Mouse (Mus musculus) liver, embryonic 13.5 days (tissue): ENCODE data around the gene Tmem196. TPM values are rescaled to one million over a fixed set of nuclear protein-coding genes. Genes with fewer than 3 reads are reported as not detected.
"Not testable (repeated sequence)": the region's sequence is repeated elsewhere in the genome, so short reads cannot be mapped to it uniquely, and the experiment has no call there.

Source experiments
- ATAC-seq: fragments of 200-750 bp; cut with Nextera tagmentation; 2 replicates; pipeline ENCODE4 v1.8.0; 2017; ENCODE audit warnings: low read depth, mild to moderate bottlenecking, moderate number of reproducible peaks, moderate library complexity
- DNase-seq: peaks from one replicate; pipeline ENCODE4 v3.0.0; 2022
- H3K27ac ChIP-seq: fragments of 300-500 bp; sonication (generic); 2 replicates; pipeline ENCODE4 v1.5.1; 2015; ENCODE audit warnings: moderate library complexity, mild to moderate bottlenecking, inconsistent platforms
- H3K27me3 ChIP-seq: fragments of 300-500 bp; sonication (generic); 2 replicates; pipeline ENCODE4 v1.6.1; 2015; ENCODE audit warnings: mild to moderate bottlenecking, inconsistent platforms
- H3K36me3 ChIP-seq: fragments of 300-500 bp; sonication (generic); 2 replicates; pipeline ENCODE4 v1.6.1; 2015; ENCODE audit warnings: mild to moderate bottlenecking, inconsistent platforms
- H3K4me1 ChIP-seq: fragments of 300-500 bp; sonication (generic); replicated peaks from 2 replicates; pipeline ENCODE4 v1.6.1; 2015; ENCODE audit warnings: inconsistent platforms
- H3K4me2 ChIP-seq: fragments of 300-500 bp; sonication (generic); 2 replicates; pipeline ENCODE4 v1.6.1; 2015; ENCODE audit warnings: inconsistent platforms, mild to moderate bottlenecking, moderate library complexity
- H3K4me3 ChIP-seq: fragments of 300-500 bp; sonication (generic); replicated peaks from 2 replicates; pipeline ENCODE4 v1.5.1; 2015; ENCODE audit warnings: mild to moderate bottlenecking, inconsistent platforms
- H3K9ac ChIP-seq: fragments of 300-500 bp; sonication (generic); 2 replicates; pipeline ENCODE4 v1.6.1; 2015; ENCODE audit warnings: mild to moderate bottlenecking, inconsistent platforms
- H3K9me3 ChIP-seq: fragments of 300-500 bp; sonication (generic); replicated peaks from 2 replicates; pipeline ENCODE4 v1.6.1; 2016; ENCODE audit warnings: inconsistent platforms
- WGBS: fragments of 180-500 bp; shearing (Covaris S2); methylation state at CpG from one replicate; pipeline ENCODE4 v1.1.7; 2015; ENCODE audit not compliant: insufficient replicate concordance; 5-methylcytosine and 5-hydroxymethylcytosine counted together
- polyA plus RNA-seq: library from polyadenylated mRNA; unstranded; fragments of >200 nt; fragmentation: Nextera tagmentation; extraction: Ambion mirVana; gene quantifications from 2 replicates; pipeline ENCODE4 v1.2.1, GENCODE M21; 2015

The Tmem196 gene
- 0.05 TPM in 1 of 2 replicates, not detected in the other for polyA plus RNA-seq

DNA sequence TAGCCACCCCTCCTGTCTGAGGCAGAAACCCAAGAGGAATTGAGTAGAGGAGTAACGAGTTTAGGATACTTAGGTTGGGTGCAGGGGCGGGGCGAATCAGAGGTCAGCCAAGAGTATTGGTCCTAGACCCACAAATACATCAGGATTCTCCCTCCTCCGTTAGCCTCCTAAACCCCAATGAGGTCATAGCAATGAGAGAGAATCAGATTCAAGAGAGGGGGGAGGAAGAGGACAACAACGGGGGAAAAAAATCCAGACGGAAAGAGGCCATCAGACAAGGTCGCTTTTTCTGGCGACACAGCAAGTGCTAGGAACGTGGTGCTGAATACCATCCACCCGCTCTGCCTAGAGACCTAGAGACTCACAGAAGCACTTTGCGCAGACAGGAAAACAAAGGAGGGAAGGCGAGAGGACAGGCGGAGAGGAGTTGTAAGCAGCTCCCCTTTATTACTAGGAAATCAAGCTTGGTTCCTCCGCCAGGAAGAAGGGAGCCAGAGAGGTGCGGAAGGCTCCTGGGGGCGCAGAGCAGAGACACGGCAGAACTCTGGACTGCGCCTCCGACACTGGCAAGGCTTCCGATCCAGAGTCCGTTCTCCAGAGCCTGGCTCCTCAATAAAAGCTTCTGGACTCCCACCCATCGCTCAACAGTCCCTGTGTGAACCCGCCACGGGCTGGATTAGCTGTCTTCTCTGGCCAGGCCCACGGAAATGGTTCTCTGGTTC is at the start of gene Tmem196:
Gene Tmem196, plus strand, starts transcription at position 234 of the 722 bp plus-strand sequence.
- ATAC-seq (no peak), DNase-seq (no peak)
- H3K36me3 ChIP-seq, result no peaks in the 10 kb centered on the region
- H3K4me2 ChIP-seq, result peak within 1 kb of the TSS; percentile 34
- no peak within 1 kb of the TSS for H3K4me3 ChIP-seq
- H3K27ac ChIP-seq, result no peak within 1 kb of the TSS
- H3K9me3 ChIP-seq, result no peaks in the 10 kb centered on the region
- 4% methylated on average over 25 of the region's 25 CpGs for WGBS
- no peaks in the 10 kb centered on the region for H3K4me1 ChIP-seq
- H3K9ac ChIP-seq, result no peak within 1 kb of the TSS
- H3K27me3 ChIP-seq, result peaks cover 22% of the 10 kb centered on the region

DNA sequence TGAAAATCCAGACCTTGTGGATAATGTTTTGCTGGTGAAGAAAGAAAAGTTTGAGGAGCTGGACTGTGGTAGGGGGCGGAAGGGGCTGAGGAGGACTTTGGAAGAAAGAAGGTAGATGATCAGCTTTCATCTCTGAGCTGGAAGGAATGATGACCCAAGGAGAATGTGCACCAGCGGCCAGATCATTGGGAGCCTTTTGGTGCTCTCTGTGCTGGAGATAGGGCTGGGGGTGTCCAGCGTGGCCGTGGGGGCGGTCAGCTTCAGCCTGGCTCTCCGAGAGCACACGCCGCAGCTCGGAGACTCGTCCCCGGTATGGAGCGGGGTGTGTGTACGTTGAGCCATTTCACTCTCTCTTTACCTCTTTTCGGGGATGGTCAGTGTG is 680 bp downstream of the Tmem196 start:
- no peak overlapping the region for H3K9ac ChIP-seq
- 8% methylated on average over 14 of the region's 14 CpGs for WGBS
- no peak for DNase-seq

DNA sequence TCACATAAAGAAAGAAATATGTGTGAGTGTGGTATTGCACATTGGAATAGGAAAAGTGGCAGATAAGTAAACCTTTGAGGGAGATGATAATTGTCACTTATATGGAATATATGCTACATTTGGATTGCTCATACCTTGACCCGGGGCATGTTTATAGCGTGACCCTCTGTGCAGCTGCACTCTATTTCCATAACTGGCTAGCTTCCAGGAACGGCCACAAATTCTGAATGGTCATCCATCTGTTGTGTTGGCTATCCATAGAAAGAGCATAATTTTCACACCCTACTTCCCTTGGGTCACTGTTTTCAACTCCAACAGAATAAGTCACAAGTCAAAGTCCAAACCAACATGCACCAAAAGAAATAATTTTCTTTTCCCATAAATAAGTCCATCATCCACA is 11.4 kb downstream of the Tmem196 start:
- ATAC-seq (no peak), DNase-seq (no peak)
- 62% methylated on average over 3 of the region's 3 CpGs for WGBS
- Histone ChIP-seq H3K27me3 (no peaks in the 10 kb centered on the region), H3K36me3 (no peaks in the 10 kb centered on the region), H3K4me1 (no peaks in the 10 kb centered on the region), H3K4me3 (no peak overlapping the region), H3K4me2 (no peak overlapping the region), H3K27ac (no peak overlapping the region), H3K9me3 (no peaks in the 10 kb centered on the region), H3K9ac (no peak overlapping the region)

More for the DNA sequence above, 680 bp downstream of the Tmem196 start:
- Histone ChIP-seq H3K4me3 (no peak overlapping the region), H3K4me2 (peak overlapping the region; percentile 34), H3K27me3 (peaks cover 22% of the 10 kb centered on the region), H3K27ac (no peak overlapping the region), H3K9me3 (no peaks in the 10 kb centered on the region), H3K4me1 (no peaks in the 10 kb centered on the region), H3K36me3 (no peaks in the 10 kb centered on the region)
- ATAC-seq, result no peak

DNA sequence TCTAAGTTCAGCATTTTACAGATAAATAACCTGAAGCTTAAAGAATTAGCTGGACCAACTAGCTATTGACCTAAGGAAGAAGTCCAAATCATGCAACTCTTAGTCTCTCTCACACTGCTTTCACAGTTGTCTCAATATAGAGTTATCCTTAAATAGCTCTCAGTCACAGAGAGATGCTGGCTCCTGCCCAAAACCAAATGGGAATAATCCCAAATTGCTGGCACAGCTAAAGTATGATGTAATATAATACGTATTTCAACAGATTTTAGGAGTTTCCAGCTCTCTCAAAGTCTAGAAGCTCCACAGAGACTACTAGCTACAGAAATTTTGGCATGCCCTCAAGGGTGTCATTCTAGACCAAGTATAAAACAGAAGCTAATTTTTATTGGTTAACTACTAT is 15.1 kb downstream of the Tmem196 start:
- no peaks in the 10 kb centered on the region for H3K36me3 ChIP-seq
- H3K27ac ChIP-seq, result no peak overlapping the region
- no peaks in the 10 kb centered on the region for H3K27me3 ChIP-seq
- H3K4me2 ChIP-seq, result no peak overlapping the region
- H3K9me3 ChIP-seq, result no peaks in the 10 kb centered on the region
- no peaks in the 10 kb centered on the region for H3K4me1 ChIP-seq
- DNase-seq (no peak), ATAC-seq (no peak)
- WGBS, result 44% methylated on average over 1 of the region's 1 CpGs
- no peak overlapping the region for H3K9ac ChIP-seq
- H3K4me3 ChIP-seq, result no peak overlapping the region

DNA sequence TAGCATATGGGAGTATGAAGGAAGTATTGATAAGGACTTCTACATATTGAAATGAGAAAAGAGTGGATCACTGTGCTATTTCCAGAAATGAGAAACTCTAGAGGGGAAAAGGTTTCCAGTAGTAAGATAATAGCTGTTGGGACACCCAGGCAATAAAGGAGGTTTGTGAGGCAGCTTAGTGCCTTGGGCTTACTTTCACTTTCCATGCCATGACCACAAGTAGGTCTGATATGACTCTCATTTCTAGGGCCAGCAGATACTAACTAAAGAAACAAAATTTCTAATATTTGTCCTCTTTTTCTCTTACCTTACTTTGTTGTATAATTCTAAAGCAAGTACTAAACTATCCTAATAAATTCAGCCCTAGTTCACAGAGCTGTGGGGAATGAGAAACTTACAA is 19.8 kb downstream of the Tmem196 start:
- H3K27me3 ChIP-seq, result no peaks in the 10 kb centered on the region
- no peak for DNase-seq
- no peak overlapping the region for H3K9ac ChIP-seq
- no peak overlapping the region for H3K4me2 ChIP-seq
- H3K4me3 ChIP-seq, result no peak overlapping the region
- H3K4me1 ChIP-seq, result no peaks in the 10 kb centered on the region
- H3K9me3 ChIP-seq, result no peaks in the 10 kb centered on the region
- no peaks in the 10 kb centered on the region for H3K36me3 ChIP-seq
- no peak for ATAC-seq
- no peak overlapping the region for H3K27ac ChIP-seq

DNA sequence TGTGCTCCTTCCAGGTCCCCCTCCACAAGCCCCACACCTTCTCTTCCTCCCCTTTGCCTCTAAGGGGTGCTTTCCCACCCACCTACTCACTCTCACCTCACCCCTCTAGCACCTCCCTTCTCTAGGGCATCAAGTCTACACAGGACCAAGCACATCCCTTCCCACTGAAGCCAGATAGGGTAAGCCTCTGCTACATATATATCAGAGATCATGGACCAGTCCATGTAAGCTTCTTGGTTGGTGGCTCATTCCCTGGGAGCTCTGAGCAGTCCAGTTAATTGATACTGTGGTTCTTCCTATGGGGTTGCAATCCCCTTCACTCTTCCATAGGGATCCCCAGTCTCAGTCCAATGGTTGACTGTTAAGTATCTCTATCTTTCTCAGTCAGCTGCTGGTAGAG is 24.4 kb downstream of the Tmem196 start:
- Histone ChIP-seq H3K27me3 (no peaks in the 10 kb centered on the region), H3K4me3 (no peak overlapping the region), H3K36me3 (no peaks in the 10 kb centered on the region), H3K4me1 (no peaks in the 10 kb centered on the region), H3K9ac (no peak overlapping the region), H3K4me2 (no peak overlapping the region), H3K9me3 (no peaks in the 10 kb centered on the region), H3K27ac (no peak overlapping the region)
- DNase-seq, result no peak
- ATAC-seq, result no peak

DNA sequence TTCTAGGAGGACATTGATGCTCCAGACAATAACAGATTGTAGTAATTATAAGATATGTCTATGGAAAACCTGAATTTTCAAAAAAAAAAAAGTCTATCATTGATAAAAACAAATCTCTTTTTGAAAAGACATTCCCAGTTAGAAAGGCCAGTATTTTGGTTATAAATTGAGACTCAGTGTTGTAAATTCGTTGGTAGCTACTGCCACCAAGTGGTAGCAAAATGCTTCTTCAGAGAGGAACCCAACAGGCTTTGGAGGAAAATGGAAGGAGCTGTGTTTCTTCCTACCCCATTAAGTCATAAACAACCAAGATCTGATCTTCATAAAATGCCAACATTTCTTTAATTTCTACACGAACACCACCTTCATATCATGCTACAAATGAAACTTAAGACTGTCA is 36.1 kb downstream of the Tmem196 start:
- no peaks in the 10 kb centered on the region for H3K27me3 ChIP-seq
- H3K4me1 ChIP-seq, result no peaks in the 10 kb centered on the region
- H3K4me3 ChIP-seq, result no peak overlapping the region
- H3K27ac ChIP-seq, result no peak overlapping the region
- H3K4me2 ChIP-seq, result no peak overlapping the region
- no peaks in the 10 kb centered on the region for H3K36me3 ChIP-seq
- ATAC-seq (no peak), DNase-seq (no peak)
- WGBS, result 1% methylated on average over 2 of the region's 2 CpGs
- no peaks in the 10 kb centered on the region for H3K9me3 ChIP-seq
- H3K9ac ChIP-seq, result no peak overlapping the region

DNA sequence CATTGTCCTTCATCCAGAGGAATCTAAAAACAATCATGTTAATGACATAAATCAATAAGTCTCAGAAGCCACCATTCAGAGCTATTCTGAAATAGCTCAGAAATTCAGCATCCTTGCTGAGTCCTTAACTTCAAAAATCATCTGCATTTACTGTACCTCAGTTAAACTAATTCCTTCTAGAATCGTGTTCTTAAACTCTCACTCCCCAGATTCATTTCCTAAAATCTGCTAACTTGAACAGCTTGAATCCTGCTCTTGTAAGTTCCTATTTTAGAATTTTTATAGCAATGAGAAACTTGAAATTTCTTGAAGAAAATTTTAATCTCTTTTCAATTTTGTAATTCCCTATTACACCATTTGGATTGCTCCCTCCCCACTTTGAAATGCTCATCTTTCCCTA is 52.6 kb downstream of the Tmem196 start:
- no peak overlapping the region for H3K4me3 ChIP-seq
- no peak overlapping the region for H3K9ac ChIP-seq
- no peaks in the 10 kb centered on the region for H3K27me3 ChIP-seq
- H3K9me3 ChIP-seq, result no peaks in the 10 kb centered on the region
- no peaks in the 10 kb centered on the region for H3K36me3 ChIP-seq
- no peaks in the 10 kb centered on the region for H3K4me1 ChIP-seq
- ATAC-seq (no peak), DNase-seq (no peak)
- H3K4me2 ChIP-seq, result no peak overlapping the region
- no peak overlapping the region for H3K27ac ChIP-seq
- WGBS, result 47% methylated on average over 1 of the region's 1 CpGs

DNA sequence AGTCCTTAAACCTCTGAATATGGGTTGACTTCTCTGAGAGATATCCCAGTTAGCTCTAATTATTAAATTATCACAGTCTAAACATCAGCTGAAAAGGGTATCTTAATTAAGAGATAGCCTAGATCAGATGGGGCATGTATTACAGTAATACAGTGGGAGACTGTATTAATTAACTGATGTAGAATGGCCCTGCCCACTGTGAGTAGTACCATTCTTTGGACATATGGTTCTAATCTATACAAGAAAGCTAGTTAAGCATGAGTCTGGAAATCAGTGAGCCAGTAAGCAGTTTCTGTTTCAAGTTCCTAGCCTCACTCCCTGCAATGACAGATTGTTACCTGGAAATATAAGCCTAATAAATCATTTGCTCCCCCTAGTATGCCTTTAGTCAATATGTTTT is 58.7 kb downstream of the Tmem196 start:
- Histone ChIP-seq H3K4me3 (no peak overlapping the region), H3K36me3 (no peaks in the 10 kb centered on the region), H3K4me1 (no peaks in the 10 kb centered on the region), H3K4me2 (no peak overlapping the region), H3K9ac (no peak overlapping the region), H3K9me3 (no peaks in the 10 kb centered on the region), H3K27ac (no peak overlapping the region), H3K27me3 (no peaks in the 10 kb centered on the region)
- ATAC-seq (no peak), DNase-seq (no peak)

DNA sequence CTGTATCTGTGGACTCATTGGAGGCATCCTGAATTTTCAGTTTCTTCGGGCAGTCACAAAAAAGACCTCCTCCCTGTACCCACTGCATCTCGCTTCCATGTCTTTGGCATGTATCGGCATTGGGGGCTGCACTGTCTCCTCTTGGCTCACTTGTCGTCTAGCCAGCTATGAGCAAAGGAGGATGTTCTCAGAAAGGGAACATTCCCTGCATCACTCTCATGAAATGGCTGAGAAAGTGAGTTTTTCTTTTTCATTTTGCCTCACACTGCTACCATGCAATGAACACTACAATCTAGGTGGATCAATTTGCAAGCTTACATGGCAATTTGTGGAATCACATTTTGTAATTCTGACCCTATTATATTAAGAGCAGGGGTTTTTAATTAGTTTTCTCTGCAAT is 69.1 kb downstream of the Tmem196 start:
- Histone ChIP-seq H3K36me3 (no peaks in the 10 kb centered on the region), H3K9me3 (no peaks in the 10 kb centered on the region), H3K4me1 (no peaks in the 10 kb centered on the region), H3K9ac (no peak overlapping the region), H3K27ac (no peak overlapping the region), H3K27me3 (no peaks in the 10 kb centered on the region), H3K4me3 (no peak overlapping the region), H3K4me2 (no peak overlapping the region)
- WGBS, result 60% methylated on average over 4 of the region's 4 CpGs
- no peak for DNase-seq
- ATAC-seq, result no peak

DNA sequence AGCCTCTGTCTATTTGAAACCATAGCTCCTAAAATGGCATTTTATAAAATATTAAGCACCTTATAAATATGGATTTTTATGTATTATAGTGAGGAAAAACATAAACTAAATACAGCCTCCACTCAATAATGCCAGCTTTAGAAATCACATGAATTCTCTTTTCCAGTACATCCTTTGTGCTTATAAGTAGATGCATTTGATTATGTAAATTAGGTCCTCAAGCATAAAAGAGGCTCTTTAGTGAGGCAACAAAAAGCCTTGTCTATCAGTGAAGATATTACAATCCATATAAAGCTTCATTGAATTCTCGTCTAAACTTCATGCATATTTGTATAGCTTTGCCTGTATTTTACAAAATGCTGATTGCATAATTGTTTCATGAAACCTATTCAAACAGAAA is 69.6 kb downstream of the Tmem196 start:
- Histone ChIP-seq H3K4me1 (no peaks in the 10 kb centered on the region), H3K9me3 (no peaks in the 10 kb centered on the region), H3K9ac (no peak overlapping the region), H3K4me3 (no peak overlapping the region), H3K27ac (no peak overlapping the region), H3K36me3 (no peaks in the 10 kb centered on the region), H3K27me3 (no peaks in the 10 kb centered on the region), H3K4me2 (no peak overlapping the region)
- 47% methylated on average over 1 of the region's 1 CpGs for WGBS
- ATAC-seq (no peak), DNase-seq (no peak)

DNA sequence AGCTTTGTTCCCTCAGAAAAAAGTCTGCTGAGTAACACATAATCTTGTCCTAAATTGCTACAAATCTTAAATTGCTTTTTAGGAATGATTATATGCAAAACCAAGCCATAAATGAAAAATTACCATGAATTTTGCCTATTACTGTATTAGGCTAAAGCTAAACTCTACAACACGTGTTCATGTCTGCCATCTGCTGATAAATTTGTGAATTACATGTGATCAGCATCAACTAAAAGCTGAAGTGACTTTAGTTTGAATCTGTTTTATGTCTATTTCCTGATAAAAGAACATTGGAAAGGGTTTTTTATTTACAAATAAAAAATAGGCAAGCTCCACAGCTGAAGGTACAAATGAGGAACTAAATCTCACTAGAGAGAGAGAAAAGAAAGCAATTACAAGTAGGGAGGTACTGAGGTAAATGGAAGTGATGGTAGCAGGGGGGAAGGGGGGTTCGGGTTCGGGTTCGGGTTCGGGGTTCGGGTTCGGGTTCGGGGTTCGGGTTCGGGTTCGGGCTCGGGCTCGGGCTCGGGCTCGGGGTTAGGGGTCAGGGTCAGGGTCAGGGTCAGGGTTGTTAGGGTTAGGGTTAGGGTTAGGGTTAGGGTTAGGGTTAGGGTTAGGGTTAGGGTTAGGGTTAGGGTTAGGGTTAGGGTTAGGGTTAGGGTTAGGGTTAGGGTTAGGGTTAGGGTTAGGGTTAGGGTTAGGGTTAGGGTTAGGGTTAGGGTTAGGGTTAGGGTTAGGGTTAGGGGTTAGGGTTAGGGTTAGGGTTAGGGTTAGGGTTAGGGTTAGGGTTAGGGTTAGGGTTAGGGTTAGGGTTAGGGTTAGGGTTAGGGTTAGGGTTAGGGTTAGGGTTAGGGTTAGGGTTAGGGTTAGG is 82.7 kb downstream of the Tmem196 start:
- not testable (repeated sequence) for H3K27ac ChIP-seq
- peak; percentile 74 for DNase-seq

More for the DNA sequence above, 82.7 kb downstream of the Tmem196 start:
- ATAC-seq, H3K9me3 ChIP-seq, H3K36me3 ChIP-seq, H3K4me1 ChIP-seq, H3K27me3 ChIP-seq, H3K9ac ChIP-seq, H3K4me3 ChIP-seq, H3K4me2 ChIP-seq: not testable (repeated sequence)
- WGBS, result 52% methylated on average over 15 of the region's 15 CpGs
